Mouse (Mus musculus) granulocyte monocyte progenitor cell, adult 5-6 weeks (primary cell): ENCODE results near the gene Dlg4. TPM values are rescaled to one million over a fixed set of nuclear protein-coding genes. Genes with fewer than 3 reads are reported as not detected.

Experiments
- ATAC-seq: replicated peaks from 2 replicates; pipeline ENCODE4 v1.8.0; 2016; ENCODE audit warnings: mild to moderate bottlenecking, moderate TSS enrichment, inconsistent platforms; ENCODE audit not compliant: poor library complexity, severe bottlenecking
- total RNA-seq, 2 experiments: library from RNA; stranded (forward) in 1 of 2; stranded (reverse) in 1 of 2; fragments of 200-712, 200-1000 nt in 1 of 2; fragments of >200 nt in 1 of 2; fragmentation: Nextera tagmentation in 1 of 2; gene quantifications; 2 replicates each; pipeline ENCODE4 v1.2.3; 2014 to 2017

Dlg4 gene
- total RNA-seq (2014; fragmentation: Nextera tagmentation): 11.4 and 12.3 TPM in 2 replicates
- total RNA-seq (2017): 1.3 and 3.5 TPM in 2 replicates

DNA sequence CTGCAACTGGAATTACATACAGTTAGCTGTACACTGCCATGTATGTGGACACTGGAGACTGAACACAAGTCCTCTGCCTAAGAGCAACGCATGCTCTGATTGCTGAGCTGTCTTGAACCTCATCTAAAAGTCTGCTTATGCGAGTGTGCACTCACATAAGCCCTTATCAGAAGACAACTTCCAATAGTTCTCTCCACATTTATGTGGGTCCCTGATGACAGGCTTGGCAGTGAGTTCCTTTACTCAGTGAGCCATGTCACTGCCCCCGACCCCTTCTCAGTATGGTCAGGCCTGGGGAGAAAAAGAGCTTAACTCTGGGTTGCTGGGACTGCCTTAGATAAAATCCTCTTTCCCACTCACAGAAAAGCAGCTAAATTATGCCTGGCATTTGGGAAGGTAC lies at the start of gene Dlg4:
Gene Dlg4, plus strand, starts transcription at position 274 of the 400 bp plus-strand sequence.
- ATAC-seq: no peak

DNA sequence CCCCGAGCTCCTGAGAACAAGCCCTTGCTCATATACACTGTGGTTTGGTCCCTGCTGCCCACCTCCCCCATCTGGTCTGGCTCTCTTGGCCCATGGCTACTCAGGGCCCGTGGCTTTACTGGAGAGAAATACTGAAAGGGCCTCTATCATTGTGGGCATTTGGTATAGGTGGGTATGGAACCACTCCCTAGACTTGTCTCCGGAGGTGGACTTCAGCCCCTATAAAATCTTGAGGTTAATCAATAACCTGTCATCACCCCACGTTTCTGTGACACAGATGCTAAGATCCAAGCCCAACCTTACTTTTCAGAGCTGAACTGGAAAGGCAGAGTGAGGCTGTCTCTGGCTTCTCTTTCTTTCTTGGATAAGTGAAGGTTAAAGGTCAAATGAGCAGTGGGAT lies 47.9 kb upstream of the Dlg4 start:
- no peak for ATAC-seq

DNA sequence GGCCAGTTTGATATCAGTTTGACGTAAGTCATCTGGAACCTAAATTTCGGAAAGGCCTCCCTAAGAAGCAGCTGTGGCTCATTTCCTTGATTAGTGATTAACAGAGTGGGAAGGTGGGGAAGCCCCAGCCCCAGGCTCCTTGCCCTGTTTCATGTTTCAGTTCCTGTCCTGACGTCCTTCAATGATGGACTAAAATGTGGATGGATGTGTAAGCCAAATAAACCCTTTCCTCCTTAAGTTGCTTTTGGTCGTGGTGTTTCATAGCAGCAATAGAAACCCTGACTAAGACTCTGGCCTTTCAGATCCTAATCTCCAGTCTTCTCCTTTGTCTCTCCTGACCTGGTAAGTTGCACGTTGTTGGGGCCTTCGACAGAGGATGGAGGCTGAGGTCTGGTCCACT lies 46.5 kb upstream of the Dlg4 start:
- ATAC-seq: no peak

DNA sequence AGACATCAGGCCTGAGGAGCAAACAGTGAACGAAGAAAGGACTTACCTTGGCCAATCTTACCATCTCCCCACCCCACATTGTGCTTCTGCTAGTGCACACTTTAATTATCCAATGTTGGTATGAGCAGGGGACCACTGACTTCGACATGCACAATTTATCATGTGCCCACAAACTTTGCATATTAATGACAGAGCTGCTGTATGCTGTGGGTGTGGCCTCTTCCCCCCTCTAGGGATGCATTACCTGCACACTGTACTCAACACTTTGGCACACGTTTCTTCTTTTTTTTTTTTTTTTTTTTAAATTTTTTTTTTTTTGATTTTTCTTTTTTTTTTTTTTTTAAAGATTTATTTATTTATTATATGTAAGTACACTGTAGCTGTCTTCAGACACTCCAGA lies 46.0 kb upstream of the Dlg4 start:
- ATAC-seq: no peak

DNA sequence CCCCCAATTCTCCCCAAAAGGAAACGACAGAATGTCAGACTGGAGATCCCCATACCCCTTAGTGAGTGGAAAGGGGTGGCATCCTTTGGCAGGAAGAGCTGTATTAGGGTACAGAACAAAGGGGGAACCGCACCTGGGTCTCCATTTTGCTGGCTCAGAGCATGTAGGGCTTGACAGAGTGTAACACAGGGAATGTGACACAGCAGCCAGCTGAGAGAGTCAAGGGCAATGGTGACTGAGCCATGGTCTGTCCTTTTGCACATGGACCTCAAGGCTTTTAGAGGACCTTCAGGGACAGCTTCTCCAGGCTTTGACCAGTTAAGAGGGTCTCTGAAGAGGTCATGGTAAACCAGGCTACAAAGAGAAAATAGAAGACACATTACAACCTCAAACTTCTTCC lies 41.8 kb upstream of the Dlg4 start:
- no peak for ATAC-seq

DNA sequence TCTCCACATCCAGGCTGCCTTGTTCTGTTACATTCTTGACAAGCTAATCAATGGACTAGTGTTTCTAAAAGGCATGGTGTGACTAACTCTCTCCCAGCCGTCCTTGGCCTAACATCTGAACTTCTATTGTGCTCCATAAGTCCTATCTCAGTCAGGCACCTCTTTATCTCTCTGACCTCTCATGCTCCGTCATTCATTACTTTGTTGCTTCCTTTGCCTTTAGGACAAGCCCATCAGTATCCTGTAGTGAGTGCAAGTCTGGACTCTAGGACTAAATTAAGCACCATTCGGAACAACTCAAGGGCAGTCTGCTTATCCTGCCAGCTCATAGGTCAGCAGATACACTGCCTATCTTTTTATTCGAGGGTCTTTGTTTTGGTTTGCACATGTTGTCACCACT lies 40.5 kb upstream of the Dlg4 start:
- no peak for ATAC-seq

DNA sequence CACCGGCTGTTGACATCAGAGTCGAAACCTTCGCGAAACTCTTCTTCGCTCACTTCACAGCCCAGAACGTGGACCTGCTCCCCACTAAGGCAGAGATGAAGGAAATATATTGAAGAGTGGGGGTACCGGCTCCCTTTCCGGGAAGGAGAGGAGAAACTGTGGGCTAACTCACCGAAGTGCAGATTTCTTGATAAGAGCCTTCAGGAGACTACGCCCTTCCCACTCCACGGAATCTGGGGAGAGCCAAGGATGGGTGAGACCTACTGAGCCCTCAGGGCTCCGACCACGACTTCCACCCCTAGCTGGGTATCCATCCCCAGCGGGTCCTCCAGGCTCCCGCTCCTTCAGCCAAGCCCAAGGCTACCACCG lies 36.9 kb upstream of the Dlg4 start:
- no peak for ATAC-seq

DNA sequence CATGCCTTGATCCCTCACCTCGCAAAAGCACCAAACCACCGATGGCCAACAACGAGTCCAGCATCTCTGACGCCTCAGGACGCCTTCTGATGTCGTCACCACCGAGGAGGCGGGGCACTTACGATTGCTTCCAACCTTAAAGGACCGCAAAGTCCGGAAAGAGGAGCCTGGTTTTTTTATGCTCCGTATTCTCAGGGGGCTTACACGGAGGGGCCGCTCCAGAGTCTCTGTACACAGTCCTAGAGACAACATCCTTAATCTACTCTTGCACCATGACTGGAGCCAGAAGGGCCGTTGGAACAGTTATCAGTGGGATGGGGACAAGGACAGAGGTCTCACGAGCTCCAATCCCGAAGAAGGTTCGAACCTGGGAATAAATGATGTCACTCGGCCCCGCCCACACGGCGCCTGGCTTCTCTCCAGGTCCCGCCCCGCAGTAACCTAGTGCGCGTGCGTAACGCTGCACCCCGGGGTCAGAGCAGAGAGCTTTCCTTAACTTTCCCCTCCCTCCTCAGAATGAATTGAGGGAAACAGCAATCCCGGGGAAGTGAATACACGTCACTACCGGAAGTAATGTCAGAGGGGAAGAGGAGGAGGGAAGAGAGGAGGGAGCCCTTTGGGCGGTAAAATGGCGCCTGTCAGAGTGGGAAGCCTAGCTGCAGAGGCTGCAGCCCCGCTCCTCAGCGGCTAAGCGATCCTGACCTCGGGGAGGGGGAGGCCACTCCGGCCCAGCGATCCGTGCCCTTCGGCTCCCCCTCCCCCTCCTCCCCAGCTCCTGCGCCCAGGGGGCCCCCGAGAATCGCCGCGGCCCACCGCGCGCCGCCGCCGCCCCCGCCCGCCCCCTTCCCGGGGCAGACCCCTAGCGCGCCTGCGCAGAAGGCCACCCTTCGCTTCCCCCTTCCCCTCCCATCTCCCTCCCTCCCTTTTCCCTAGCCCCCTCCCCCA lies 36.3 kb upstream of the Dlg4 start:
- ATAC-seq: peak; percentile 89

DNA sequence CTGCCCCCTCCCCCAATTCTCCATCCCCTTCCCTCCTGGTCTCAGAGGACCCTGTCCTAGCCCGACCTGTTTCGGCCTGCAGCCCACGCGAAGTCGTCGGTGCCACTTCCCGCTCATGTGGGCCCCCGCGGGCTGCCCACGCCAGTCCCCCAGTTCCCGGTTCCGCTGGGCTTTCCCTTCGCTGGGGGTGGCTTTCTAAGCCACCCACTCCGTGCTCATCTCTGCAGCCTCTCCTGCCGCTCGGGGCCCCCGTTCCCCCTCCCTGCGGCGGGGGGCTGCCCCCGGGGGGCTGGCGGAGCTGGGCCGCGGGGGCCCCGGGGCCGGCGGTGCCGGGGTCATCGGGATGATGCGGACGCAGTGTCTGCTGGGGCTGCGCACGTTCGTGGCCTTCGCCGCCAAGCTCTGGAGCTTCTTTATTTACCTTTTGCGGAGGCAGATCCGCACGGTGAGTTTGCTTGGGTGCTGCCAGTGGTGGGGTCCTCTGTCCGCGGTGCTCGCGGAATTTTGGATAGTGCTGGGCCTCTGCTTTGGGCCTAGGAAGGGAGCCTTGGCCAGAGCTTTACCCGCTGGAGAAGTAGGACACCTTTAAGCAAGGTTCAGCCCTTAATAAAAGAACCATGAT lies 35.5 kb upstream of the Dlg4 start, which contains the start of gene Ctdnep1:
Gene Ctdnep1, plus strand, starts transcription at position 16 of the 622 bp plus-strand sequence.
- ATAC-seq: no peak

DNA sequence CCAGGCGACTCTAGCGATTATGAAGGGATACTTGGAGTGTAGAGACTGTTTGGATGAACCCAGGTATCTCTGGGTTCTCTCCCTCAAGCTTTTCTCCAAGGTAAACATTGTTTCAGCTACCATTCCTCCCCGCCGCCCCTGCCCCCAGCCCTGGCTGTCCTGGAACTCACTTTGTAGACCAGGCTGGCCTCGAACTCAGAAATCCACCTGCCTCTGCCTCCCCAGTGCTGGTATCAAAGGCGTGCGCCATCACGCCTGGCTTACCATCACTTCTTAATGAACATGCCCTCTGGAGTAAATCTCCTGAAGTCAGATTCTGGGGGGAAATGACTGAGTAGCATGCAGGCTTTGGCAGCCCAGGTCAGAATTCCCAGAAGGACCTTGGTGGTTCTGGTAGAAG lies 34.5 kb upstream of the Dlg4 start, which contains the start of gene Elp5:
Gene Elp5, minus strand, starts transcription at position 293 of the 400 bp plus-strand sequence.
- ATAC-seq: no peak

DNA sequence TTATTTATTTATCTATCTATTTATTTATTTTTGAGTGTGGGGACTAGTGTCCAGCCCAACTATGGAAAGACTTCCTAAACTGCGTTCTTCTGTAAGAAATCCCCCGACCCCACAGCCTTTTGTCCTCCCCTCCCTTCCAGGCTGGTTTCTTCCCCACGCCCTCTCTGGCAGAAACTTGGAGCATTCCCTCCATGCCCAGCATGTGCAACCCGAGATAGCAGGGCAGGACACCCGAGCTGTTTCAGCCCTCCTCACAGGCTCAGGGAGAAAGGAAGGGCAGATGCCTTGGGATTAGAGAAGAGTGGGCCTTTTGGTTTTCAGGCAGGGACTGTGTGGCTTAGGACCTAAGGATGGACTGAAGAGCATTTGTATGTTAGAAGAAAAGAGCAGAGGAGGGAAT lies 33.9 kb upstream of the Dlg4 start:
- ATAC-seq: no peak

DNA sequence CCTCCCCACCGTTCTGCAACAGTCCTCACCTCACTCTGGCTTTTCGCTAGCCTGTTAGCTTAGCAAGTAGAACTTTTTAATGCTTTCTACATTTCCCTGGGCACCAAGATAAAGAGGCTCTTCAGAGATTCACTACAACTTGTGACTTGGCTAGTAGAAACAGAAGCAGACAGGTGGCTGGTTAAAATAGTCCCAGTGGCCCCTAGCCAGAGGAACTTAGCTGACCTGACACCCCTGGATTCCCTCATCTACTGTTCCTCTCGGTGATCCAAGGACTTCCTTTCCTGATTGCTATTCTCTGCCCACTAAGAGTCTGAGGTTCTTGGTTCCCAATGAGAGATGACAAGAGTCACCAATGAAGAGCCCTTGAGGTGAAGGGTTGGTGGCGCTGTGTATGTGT lies 33.4 kb upstream of the Dlg4 start:
- ATAC-seq: no peak

DNA sequence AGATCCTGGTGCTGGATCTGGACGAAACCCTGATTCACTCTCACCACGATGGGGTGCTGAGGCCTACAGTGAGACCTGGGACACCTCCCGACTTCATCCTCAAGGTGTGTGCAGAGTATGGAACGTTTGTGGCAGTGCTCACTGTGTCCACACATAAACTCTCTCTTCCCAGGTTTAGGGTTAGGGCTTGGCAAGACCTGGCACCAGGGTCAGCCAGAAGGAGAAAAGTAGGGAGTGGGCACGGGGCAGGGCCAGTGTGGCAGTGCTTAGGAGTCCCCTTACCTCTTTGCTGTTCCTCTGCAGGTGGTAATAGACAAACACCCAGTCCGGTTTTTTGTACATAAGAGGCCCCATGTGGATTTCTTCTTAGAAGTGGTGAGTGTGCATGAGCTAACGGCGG lies 32.3 kb upstream of the Dlg4 start:
- no peak for ATAC-seq

DNA sequence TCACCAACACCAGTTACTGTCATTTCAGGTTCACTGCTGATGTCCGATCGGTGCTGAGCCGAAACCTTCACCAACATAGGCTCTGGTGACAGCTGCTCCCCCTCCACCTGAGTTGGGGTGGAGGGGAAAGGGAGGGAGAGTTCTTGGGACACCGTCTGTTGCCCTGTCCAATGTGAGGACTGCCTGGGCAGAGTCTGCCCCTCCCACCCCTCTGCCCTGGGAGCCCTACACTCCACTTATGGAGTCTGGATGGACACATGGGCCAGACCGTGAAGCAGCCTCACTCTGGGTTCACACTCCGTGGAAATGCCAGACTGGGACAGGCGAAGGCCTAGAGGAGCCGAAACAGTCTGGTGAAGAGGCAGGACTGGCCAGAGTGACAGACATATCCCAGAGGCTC lies 26.8 kb upstream of the Dlg4 start:
- no peak for ATAC-seq

DNA sequence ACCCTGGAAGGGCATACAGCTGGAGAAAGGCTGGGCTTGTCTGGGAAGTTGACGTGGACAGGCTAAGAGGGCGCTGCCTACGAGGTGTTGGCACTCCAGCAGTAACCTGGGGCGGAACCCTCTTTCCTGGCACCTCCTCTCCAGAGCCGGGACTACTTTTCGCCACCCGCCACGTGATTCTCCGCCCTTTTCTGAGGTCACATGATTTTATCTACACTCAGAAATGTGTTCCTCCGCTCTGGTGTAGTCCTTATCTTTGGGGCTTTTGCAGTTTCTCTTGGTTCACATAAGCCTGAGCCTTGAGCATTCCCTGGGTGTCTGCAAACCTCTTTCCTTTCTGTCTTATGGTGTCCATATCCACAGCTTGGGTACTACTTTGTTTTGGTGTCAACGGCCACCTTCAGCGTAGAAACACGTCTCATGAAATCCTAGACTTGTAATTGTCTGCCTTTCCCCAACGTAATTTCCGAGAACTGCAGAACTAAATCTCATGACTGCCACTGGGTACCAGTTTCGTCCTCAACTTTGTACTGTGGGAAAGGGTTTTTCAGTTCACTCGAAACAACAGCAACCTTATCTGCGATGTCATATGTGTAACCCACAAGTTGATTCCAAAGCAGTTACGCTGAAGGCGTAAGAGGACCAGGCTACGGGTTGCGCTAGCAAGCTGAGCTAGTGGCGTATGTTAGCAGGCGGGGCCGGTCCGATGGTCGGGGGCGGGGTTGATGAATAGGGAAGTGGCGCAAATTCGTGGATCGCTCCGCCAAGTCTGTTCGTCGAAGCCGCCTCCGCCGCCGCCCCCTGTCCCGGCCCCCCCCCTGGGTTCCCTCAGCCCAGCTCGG lies 25.7 kb upstream of the Dlg4 start, which contains the start of gene Gabarap:
Gene Gabarap, plus strand, starts transcription at position 294 of the 842 bp plus-strand sequence.
- ATAC-seq: peak; percentile 70

DNA sequence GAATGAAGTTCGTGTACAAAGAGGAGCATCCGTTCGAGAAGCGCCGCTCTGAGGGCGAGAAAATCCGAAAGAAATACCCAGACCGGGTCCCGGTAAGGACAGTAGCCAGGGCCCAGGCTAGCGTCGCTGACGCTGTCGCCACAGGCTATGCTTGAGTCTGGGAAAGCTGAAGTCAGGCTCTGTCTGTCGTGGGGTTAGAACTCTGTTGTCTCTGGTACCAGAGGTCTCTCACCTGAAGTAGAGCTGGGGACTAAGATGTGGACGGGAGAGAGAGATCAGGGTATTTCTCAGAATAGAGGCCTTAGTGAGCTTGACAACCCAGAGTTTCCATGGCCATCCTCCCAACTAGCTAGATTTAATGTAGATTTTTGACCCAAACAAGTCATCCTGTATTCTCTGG lies 25.0 kb upstream of the Dlg4 start:
- ATAC-seq: no peak

DNA sequence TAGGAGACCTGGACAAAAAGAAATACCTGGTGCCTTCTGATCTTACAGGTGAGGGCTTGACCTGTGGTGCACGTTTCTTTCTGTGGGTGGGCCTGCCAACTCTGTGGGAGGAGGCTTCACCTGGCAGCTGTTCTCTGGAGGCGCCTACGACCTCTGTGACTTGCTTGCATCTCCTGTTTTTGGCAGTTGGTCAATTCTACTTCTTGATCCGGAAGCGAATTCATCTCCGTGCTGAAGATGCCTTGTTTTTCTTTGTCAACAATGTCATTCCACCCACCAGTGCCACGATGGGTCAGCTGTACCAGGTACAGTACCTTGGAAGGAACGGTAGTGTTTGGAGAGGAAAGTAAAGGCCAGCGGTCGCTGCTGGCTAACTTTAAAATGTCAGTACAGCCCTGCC lies 24.3 kb upstream of the Dlg4 start:
- no peak for ATAC-seq

DNA sequence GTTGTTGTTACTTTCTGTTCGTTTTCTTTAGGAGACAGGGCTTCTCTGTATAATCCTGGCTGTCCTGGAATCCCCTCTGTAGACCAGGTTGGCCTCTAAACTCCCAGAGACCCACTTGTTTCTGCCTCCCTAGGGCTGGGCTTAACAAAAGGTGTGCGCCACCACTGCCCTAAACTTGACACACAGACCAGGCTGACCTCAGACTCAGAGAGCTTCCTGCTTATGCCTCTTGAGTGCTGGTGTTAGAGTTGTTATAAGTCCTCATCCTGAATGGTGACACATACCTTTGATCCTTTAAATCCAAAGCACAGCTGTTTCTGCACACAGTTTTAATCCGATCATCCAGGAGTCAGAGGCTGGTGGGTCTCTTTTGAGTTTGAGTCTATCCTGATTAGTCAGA lies 23.8 kb upstream of the Dlg4 start:
- ATAC-seq: no peak

DNA sequence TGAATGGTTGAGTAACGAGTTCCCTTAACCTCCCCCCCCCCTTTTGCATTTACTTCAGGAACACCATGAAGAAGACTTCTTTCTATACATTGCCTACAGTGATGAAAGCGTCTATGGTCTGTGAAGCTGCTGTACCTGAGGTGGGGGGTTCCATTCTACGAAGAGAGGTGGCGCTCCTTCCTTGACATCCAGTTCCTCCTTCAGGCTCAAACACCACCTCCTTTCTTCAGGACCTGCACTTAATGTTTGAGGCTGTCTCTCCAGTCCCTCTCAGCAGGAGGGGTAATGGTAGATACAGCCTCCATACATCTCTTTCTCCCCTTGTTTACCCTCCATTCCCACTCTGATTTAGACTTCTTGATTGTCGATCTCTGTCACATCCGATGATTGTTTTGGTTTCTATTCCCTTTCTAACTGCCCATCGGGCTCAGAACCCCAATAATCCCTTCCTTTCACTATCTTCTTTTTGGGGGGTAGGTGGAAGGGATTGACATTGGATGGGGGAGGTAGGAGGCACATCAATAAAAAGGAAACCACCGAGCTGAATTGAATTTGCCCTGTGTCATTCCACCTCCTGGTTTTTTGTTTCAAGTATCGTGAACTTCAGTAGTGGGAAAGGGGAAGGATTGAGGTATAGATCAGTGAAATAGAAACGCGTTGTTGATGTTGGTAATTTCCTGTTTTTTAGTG lies 22.2 kb upstream of the Dlg4 start:
- ATAC-seq: no peak

DNA sequence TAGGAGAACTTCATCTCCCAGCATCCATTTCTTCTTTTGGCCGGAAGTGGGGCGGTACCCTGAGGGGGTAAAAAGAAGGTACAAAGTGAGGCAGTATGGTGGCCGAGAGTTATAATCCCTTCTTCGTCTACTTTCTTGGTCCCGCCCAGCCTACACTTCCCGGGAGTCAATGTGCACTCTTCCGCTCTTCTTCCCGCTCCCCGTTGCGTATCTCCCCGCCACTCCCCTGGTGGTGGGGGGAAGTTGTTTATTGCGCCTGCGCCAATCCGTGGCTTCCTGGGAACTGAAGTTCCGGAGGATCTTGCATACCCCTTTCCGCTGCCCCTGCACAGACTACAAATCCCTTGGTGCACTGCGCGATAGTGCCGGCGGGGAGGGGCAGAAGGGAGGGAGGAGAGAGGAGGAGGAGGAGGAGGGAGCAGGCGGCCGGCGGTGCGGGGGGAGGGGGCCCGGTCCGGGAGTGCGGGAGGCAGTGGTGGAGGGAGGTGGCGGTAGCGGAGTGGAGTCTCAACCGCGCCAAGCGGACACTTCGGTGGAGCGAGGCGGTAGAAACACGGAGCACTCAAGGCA lies 21.3 kb upstream of the Dlg4 start, which contains the start of gene Phf23:
Gene Phf23, plus strand, starts transcription at position 387 of the 570 bp plus-strand sequence.
- peak; percentile 58 for ATAC-seq
